Mouse (Mus musculus): Measurements from ENCODE around the gene Dynlt1a. TPM values are rescaled to one million over a fixed set of nuclear protein-coding genes. Genes with fewer than 3 reads are reported as not detected.
A peak's percentile ranks its signal among the peaks of the same experiment; 100 is the strongest.
"Not testable (repeated sequence)": the region's sequence is repeated elsewhere in the genome, so short reads cannot be mapped to it uniquely, and the experiment has no call there.

Gene Dynlt1a
- polyA plus RNA-seq, 1 experiment, result 5.9 TPM

GRCm38 (mm10) chr17:6316379-6317126, 747 bp downstream of the Dynlt1a start:
- H3K9me3 ChIP-seq (replicated peaks; ENCODE audit: control insufficient read depth, insufficient read depth, low read length, poor library complexity, severe bottlenecking); H3K27me3 ChIP-seq (ENCODE audit: control insufficient read depth, insufficient read depth, low read length, poor library complexity, severe bottlenecking); H3K4me1 ChIP-seq (ENCODE audit: control insufficient read depth, insufficient read depth, low read length); H3K27ac ChIP-seq (ENCODE audit: insufficient read depth, low read length); H3K36me3 ChIP-seq (ENCODE audit: control insufficient read depth, insufficient read depth, low read length, poor library complexity, severe bottlenecking); H3K9ac ChIP-seq (ENCODE audit: low read depth, poor library complexity, severe bottlenecking): not testable (repeated sequence)
- H3K4me3 ChIP-seq (ENCODE audit: low read depth, low read length), result peak overlapping the region; percentile 58

- not testable (repeated sequence) for H3K27me3 ChIP-seq (ENCODE audit: control insufficient read depth, insufficient read depth, low read length, poor library complexity, severe bottlenecking); H3K9me3 ChIP-seq (replicated peaks; ENCODE audit: control insufficient read depth, insufficient read depth, low read length, poor library complexity, severe bottlenecking); H3K36me3 ChIP-seq (ENCODE audit: control insufficient read depth, insufficient read depth, low read length, poor library complexity, severe bottlenecking); H3K9ac ChIP-seq (ENCODE audit: low read depth, poor library complexity, severe bottlenecking); H3K4me1 ChIP-seq (ENCODE audit: control insufficient read depth, insufficient read depth, low read length); H3K27ac ChIP-seq (ENCODE audit: insufficient read depth, low read length); H3K4me3 ChIP-seq (ENCODE audit: low read depth, low read length)
These were observed 1.6 kb downstream of the Dynlt1a start for GRCm38 (mm10) chr17:6315706-6316105.

- H3K9ac ChIP-seq (ENCODE audit: low read depth, poor library complexity, severe bottlenecking); H3K9me3 ChIP-seq (replicated peaks; ENCODE audit: control insufficient read depth, insufficient read depth, low read length, poor library complexity, severe bottlenecking); H3K36me3 ChIP-seq (ENCODE audit: control insufficient read depth, insufficient read depth, low read length, poor library complexity, severe bottlenecking); H3K27me3 ChIP-seq (ENCODE audit: control insufficient read depth, insufficient read depth, low read length, poor library complexity, severe bottlenecking); H3K4me1 ChIP-seq (ENCODE audit: control insufficient read depth, insufficient read depth, low read length); H3K4me3 ChIP-seq (ENCODE audit: low read depth, low read length); H3K27ac ChIP-seq (ENCODE audit: insufficient read depth, low read length): not testable (repeated sequence)
These were observed 2.8 kb downstream of the Dynlt1a start for GRCm38 (mm10) chr17:6314493-6314892.

- H3K9me3 ChIP-seq (replicated peaks; ENCODE audit: control insufficient read depth, insufficient read depth, low read length, poor library complexity, severe bottlenecking); H3K27me3 ChIP-seq (ENCODE audit: control insufficient read depth, insufficient read depth, low read length, poor library complexity, severe bottlenecking); H3K4me3 ChIP-seq (ENCODE audit: low read depth, low read length); H3K9ac ChIP-seq (ENCODE audit: low read depth, poor library complexity, severe bottlenecking); H3K36me3 ChIP-seq (ENCODE audit: control insufficient read depth, insufficient read depth, low read length, poor library complexity, severe bottlenecking); H3K27ac ChIP-seq (ENCODE audit: insufficient read depth, low read length); H3K4me1 ChIP-seq (ENCODE audit: control insufficient read depth, insufficient read depth, low read length): not testable (repeated sequence)
These were observed 4.5 kb downstream of the Dynlt1a start for GRCm38 (mm10) chr17:6312755-6313154.

GRCm38 (mm10) chr17:6311716-6312115, 5.6 kb downstream of the Dynlt1a start:
- not testable (repeated sequence) for H3K9ac ChIP-seq (ENCODE audit: low read depth, poor library complexity, severe bottlenecking); H3K27ac ChIP-seq (ENCODE audit: insufficient read depth, low read length); H3K9me3 ChIP-seq (replicated peaks; ENCODE audit: control insufficient read depth, insufficient read depth, low read length, poor library complexity, severe bottlenecking); H3K36me3 ChIP-seq (ENCODE audit: control insufficient read depth, insufficient read depth, low read length, poor library complexity, severe bottlenecking); H3K4me1 ChIP-seq (ENCODE audit: control insufficient read depth, insufficient read depth, low read length); H3K4me3 ChIP-seq (ENCODE audit: low read depth, low read length); H3K27me3 ChIP-seq (ENCODE audit: control insufficient read depth, insufficient read depth, low read length, poor library complexity, severe bottlenecking)

- H3K4me1 ChIP-seq (ENCODE audit: control insufficient read depth, insufficient read depth, low read length); H3K9ac ChIP-seq (ENCODE audit: low read depth, poor library complexity, severe bottlenecking); H3K27ac ChIP-seq (ENCODE audit: insufficient read depth, low read length); H3K36me3 ChIP-seq (ENCODE audit: control insufficient read depth, insufficient read depth, low read length, poor library complexity, severe bottlenecking); H3K27me3 ChIP-seq (ENCODE audit: control insufficient read depth, insufficient read depth, low read length, poor library complexity, severe bottlenecking); H3K9me3 ChIP-seq (replicated peaks; ENCODE audit: control insufficient read depth, insufficient read depth, low read length, poor library complexity, severe bottlenecking); H3K4me3 ChIP-seq (ENCODE audit: low read depth, low read length): not testable (repeated sequence)
These were observed 10.8 kb downstream of the Dynlt1a start for GRCm38 (mm10) chr17:6306503-6306902.

GRCm38 (mm10) chr17:6305656-6306270, 11.5 kb downstream of the Dynlt1a start:
- not testable (repeated sequence) for H3K4me1 ChIP-seq (ENCODE audit: control insufficient read depth, insufficient read depth, low read length); H3K27me3 ChIP-seq (ENCODE audit: control insufficient read depth, insufficient read depth, low read length, poor library complexity, severe bottlenecking); H3K4me3 ChIP-seq (ENCODE audit: low read depth, low read length); H3K36me3 ChIP-seq (ENCODE audit: control insufficient read depth, insufficient read depth, low read length, poor library complexity, severe bottlenecking); H3K9me3 ChIP-seq (replicated peaks; ENCODE audit: control insufficient read depth, insufficient read depth, low read length, poor library complexity, severe bottlenecking); H3K27ac ChIP-seq (ENCODE audit: insufficient read depth, low read length); H3K9ac ChIP-seq (ENCODE audit: low read depth, poor library complexity, severe bottlenecking)

GRCm38 (mm10) chr17:6304891-6305290, 12.4 kb downstream of the Dynlt1a start:
- not testable (repeated sequence) for H3K9ac ChIP-seq (ENCODE audit: low read depth, poor library complexity, severe bottlenecking); H3K27ac ChIP-seq (ENCODE audit: insufficient read depth, low read length); H3K27me3 ChIP-seq (ENCODE audit: control insufficient read depth, insufficient read depth, low read length, poor library complexity, severe bottlenecking); H3K4me1 ChIP-seq (ENCODE audit: control insufficient read depth, insufficient read depth, low read length); H3K9me3 ChIP-seq (replicated peaks; ENCODE audit: control insufficient read depth, insufficient read depth, low read length, poor library complexity, severe bottlenecking); H3K4me3 ChIP-seq (ENCODE audit: low read depth, low read length); H3K36me3 ChIP-seq (ENCODE audit: control insufficient read depth, insufficient read depth, low read length, poor library complexity, severe bottlenecking)

- H3K9me3 ChIP-seq (replicated peaks; ENCODE audit: control insufficient read depth, insufficient read depth, low read length, poor library complexity, severe bottlenecking), result not testable (repeated sequence)
These were observed 17.0 kb downstream of the Dynlt1a start for GRCm38 (mm10) chr17:6300190-6300863.

More at GRCm38 (mm10) chr17:6300190-6300863, 17.0 kb downstream of the Dynlt1a start:
- H3K4me1 ChIP-seq (ENCODE audit: control insufficient read depth, insufficient read depth, low read length); H3K4me3 ChIP-seq (ENCODE audit: low read depth, low read length); H3K36me3 ChIP-seq (ENCODE audit: control insufficient read depth, insufficient read depth, low read length, poor library complexity, severe bottlenecking); H3K27me3 ChIP-seq (ENCODE audit: control insufficient read depth, insufficient read depth, low read length, poor library complexity, severe bottlenecking); H3K9ac ChIP-seq (ENCODE audit: low read depth, poor library complexity, severe bottlenecking); H3K27ac ChIP-seq (ENCODE audit: insufficient read depth, low read length): not testable (repeated sequence)
